Mouse (Mus musculus) monocyte, adult 59 days (primary cell): Measurements from ENCODE around the gene Zfp131. TPM values are rescaled to one million over a fixed set of nuclear protein-coding genes. Genes with fewer than 3 reads are reported as not detected.

ENCODE experiments used
- total RNA-seq, 2 experiments: library from RNA; stranded (reverse); gene quantifications; one replicate each; pipeline ENCODE4 v1.2.4; 2023

The Zfp131 gene
- total RNA-seq, result 10 to 100 TPM; 52.9 to 59.9 TPM

GRCm38 (mm10) chr13:119790761-119791579 is at the start of gene Zfp131:
TSS of gene Zfp131 (minus strand) at chr13:119790889.

GRCm38 (mm10) chr13:119835320-119836056 is 44.8 kb upstream of the Zfp131 start, which contains the start of gene D13Ertd608e:
TSS of gene D13Ertd608e (plus strand) at chr13:119836006.

GRCm38 (mm10) chr13:119830116-119830515 is 39.4 kb upstream of the Zfp131 start, which contains the start of gene AF067063:
TSS of gene AF067063 (minus strand) at chr13:119830216.

DNA sequence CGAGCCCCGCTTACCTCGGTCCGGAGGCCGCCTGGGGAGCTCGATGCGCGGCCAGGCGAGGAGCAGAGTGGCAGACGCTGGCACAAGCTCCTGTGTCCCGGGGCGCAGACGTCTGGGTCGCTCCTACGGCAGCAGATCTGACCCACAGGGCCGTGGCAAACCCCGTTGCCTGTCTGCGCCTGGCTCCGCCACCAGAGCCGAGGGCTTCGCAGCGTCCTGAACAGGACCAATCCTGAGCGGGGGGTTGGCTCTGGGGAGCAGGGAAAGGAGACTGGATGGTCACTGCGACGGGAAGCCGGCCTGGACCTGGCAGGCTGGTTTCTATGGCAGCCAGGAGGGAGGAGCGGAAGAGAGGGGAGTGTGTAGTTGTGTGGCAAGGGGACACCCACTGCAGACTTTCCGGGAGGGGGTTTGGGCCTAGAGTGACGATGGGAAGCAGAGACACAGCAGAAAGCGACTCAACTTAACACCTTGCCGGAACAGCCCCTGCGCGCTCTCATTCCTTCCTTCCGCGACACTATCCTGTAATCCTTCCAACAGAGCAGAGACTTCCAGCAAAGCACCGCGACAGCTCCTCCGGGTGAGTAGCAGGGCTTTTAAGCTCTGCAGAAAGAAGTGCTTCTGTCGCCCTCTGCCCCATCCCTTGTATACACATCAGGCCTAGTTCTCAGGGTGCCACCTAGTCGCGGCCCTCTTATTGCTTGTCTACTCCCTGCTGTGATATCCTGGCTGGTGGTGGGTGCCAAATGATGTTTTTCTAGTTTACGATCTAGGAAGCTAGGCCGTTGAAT is 34.8 kb downstream of the Zfp131 start, which contains the start of gene Nim1k:
Gene Nim1k (minus strand): TSS at position 202 of the 791 bp plus-strand sequence.

Other genes starting within 250 kb of the Zfp131 start
- gene Ccl28, start 167.1 kb downstream of the Zfp131 start, total RNA-seq, result not detected
- gene Hmgcs1, start 100.5 kb downstream of the Zfp131 start, total RNA-seq, result 10 to 100 TPM; 46.2 to 52.9 TPM
- gene Nim1k, start 35.0 kb downstream of the Zfp131 start, total RNA-seq, result 1 to 10 TPM; 2.5 to 3.1 TPM
- not detected for gene AF067063, start 39.3 kb upstream of the Zfp131 start, total RNA-seq
- gene D13Ertd608e, start 45.1 kb upstream of the Zfp131 start, total RNA-seq, result not detected
- not detected for gene Tcstv1, start 103.9 kb upstream of the Zfp131 start, total RNA-seq
- gene Gm21761, start 138.4 kb upstream of the Zfp131 start, total RNA-seq, result not detected
- gene B020031M17Rik, start 159.9 kb upstream of the Zfp131 start, total RNA-seq, result not detected
- gene Gm36079, start 236.1 kb upstream of the Zfp131 start, total RNA-seq, result 1 to 10 TPM; 1.6 to 2.9 TPM